Mouse (Mus musculus): ENCODE measurements around the gene A430078G23Rik.

DNA sequence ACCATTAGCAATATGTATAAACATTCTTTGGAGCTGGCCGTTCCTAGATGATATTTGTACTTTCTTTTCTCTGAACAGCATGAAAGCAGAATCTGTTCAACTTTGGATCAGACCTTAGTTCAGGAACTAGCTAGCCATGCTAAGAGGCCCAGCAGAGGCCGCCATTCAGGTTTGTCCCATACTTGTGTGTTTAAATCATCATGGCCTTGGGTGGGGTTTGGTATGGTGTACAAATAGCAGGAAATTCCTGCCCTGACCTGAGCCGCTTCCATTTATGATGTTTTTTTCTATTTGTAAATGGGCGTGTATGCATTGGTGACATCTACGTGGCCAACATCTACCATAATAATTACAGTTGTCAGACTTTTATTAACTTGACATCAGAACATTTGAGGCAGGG, 72.0 kb downstream of the A430078G23Rik start:
- TF ChIP-seq CTCF (IDR thresholded peaks at IDR 0.05; ENCODE audit: borderline replicate concordance, insufficient read depth, low read length) (no peak), POLR2A (IDR thresholded peaks at IDR 0.05; ENCODE audit: low read depth, low read length) (no peak)
